Mouse (Mus musculus) naive thymus-derived CD4-positive, alpha-beta T cell, adult 2 months (primary cell): ENCODE results near the gene Stmn1.

ENCODE experiments used
- DNase-seq: peaks from one replicate; pipeline ENCODE4 v3.0.0-alpha.2; 2011; ENCODE audit warnings: low read depth

Gene Stmn1

DNA sequence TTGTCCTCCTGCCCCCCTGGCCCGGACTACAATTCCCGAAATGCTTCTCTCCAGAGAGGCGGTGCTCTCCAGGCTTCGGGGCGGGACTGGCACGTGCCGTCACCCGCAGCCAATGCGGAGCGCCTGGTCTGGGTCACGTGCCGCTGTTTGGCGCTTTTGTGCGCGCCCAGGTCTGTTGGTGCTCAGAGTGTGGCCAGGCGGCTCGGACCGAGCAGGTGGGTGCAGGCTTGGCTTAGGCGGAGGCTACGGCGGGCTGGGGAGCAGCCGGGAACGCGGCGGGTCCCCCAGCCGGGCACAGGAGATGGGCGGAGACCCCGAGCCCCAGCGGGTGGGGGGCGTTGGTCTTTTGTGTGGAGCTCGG, at the start of gene Stmn1:
Gene Stmn1 (plus strand): TSS at position 106 of the 361 bp plus-strand sequence.
- DNase-seq = peak; percentile 90

DNA sequence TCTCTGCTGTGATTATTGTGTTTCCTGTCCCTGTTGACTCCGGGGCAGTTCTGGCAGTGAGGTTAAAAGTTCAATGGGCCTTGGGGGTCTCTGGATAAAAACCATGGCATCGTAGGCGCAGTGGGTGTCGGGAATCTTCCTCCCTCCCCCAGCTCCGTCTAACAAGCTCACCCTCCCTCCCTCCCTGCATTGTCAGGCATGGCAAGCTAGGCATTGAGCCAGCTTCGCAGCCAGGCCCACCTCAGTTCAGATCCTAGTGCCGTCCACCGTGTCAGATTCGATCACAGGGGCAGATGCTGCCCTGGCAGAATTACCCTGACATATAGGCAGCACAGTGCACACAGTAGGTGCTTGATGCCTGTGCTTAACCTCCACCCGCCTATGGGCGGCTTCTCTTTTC, 46.1 kb upstream of the Stmn1 start:
- DNase-seq = no peak

DNA sequence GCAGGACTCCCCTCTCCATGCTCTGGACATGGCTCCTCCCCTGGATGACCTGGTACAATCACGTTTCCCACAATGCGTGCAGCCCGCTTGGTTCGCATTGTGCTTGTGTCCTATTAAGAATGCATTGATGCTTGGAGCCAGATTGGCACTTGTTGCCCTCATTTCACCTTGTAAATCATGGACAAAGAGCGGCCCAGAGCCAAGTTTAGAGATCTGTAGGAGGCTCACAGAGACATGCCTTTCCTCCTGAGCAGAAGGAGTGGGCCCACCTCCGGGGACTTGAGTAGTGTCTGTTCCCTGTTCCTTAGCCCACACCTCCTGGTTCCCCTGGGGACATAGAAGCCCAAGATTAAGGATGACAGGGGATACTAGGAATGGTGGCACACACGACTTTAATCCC, 44.2 kb upstream of the Stmn1 start:
- DNase-seq = no peak

DNA sequence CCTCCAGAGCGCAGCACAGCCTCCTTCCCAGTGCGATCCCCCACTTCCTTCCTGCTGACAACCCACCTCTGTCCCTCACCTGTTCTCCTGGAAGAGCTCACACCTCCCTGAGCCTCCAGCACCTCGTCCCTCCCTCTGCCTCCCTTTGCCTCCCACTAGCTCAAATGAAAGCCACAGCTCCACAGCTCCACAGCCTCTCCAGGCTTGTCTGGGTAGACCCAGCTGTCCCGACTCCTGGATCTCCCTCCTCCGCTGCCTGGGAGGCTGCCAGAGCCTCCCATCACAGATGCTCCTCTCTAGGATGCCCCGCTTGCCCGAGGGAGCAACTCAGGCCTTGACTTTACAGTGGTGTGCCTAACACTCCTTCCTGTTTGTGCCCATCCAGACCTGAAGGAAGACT, 43.0 kb upstream of the Stmn1 start:
- DNase-seq = no peak

DNA sequence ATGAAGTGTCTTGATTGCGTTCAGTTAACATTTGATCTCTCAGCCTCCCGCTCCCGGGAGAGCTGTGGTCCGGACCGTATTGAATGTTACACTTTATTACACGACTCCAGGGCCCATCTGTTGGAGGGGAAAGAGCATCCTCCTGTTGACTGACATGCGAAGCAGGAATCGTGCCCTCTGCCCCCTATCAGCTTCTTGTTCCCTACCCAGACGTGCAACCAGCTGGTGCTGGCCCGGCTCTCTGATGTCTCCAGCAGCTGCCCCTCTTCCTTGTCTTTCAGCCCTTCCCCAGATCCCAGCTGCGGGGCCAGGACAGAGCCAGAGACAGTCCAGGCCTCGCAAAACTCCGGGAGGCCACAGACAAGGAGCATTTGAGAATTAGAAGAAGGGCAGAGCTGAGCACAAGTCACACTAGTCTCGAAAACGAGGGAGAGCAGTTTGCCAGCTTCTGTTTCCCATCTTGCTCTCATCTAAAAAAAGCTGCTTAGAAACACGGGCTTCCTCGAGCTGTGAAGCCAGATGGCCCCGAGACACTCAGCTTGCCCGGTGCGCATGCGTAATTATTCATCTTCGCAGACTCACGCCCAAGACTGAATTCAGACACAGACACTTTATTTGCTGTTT, 37.6 kb upstream of the Stmn1 start:
- no peak for DNase-seq

DNA sequence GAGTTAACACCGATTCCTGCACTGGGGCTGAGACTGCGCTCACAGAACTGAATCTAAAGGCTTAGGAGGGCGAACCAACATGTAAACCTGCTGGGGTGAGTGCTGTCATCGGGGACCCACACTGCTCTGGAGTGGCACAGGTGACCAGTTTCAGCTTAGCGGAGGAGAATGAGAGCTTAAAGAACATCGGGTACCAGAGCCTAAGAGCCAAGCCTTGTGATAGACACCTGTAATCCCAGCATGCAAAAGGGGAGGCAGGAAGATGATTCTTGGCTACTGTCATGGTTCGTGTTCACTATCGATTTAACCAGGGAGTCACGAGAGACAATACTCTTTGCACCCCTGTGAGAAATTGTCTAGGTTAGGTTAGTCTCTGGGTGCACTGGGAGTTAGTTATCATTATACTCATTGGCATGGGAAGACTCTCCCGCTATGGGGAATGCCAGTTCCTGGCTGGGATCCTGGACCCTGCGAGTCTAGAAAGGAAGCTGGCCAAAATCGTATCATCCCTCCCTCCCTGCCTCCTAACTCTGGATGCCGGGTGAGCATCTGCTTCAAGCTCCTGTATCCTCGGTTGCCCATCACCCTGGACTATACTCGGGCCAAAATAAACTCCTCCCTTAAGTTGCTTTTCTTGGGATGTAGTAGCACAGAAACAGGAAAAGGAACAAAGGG, 35.3 kb upstream of the Stmn1 start:
- no peak for DNase-seq

DNA sequence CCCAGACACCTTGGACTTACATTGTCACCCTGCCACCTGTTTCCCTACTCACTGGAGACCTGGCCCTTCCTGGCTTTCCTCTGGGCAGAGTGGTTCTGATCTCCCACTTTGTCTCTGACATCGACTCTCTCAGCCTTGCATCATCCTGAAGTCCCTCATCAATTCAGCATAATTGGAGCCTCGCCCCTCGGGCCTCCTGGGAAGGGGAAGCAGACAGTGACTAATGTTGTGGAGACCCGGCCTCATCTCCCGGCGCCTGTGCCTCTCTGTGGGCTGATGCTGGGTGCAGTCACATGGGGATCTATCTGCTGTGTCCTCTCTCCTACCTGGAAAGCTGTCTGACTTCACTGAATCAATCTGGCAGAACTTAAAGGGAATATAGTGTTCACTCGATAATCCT, 31.9 kb upstream of the Stmn1 start:
- no peak for DNase-seq

DNA sequence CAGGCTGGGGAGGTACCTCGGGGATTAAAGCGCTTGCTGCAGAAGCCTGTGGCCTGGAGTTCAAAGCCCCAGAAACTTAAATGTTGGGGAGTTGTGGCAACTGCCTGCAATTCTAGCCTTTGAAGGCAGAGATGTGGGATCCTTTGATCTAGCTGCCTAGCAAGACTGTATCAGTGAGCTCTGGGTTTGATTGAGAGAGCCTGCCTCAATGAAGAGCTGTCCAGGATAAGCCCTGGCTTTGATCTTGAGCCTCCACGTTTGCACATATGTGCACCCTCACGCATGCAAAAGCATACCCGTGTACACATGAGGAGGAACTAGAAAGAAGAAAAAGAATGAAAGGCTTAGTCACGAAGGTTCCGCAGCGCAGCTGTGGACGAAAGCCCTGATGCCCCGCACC, 31.5 kb upstream of the Stmn1 start:
- DNase-seq = peak; percentile 41

DNA sequence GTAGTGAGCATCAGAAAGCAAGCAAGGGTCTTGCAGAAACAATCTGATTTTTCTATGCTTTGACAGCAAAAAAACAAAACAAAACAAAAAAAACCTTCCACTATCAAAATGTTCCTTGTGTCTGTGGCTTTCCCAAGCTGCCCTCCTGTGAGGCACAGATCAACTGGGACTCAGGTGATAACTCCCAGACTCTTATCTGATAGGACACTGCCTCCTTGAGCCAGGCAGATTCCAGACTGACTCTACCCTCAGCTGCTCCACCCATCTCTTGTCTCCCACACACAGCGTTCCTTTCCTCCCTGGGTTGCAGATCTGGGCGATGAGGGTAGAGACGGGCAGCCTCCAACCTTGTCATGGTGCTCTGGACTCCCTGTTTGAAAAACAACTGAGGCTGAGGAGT, 29.0 kb upstream of the Stmn1 start:
- DNase-seq = no peak

DNA sequence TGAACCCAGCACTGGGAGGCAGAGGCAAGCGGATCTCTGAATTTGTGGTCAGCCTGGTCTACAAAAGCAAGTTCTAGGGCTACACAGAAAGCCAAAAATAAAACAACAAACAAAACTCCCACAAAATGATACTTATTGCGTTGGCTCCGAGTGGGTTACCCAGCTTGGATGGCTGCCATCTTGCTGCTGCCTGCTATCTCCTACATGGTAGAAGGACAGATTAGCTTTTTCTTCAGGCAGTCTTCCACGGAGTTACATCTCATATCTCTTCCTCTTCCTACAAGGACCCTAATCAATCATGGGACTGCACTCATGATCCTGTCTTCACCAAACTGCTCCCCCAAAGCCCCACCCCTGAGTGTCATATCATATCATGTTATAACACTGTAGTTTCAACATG, 28.2 kb upstream of the Stmn1 start:
- DNase-seq = no peak

DNA sequence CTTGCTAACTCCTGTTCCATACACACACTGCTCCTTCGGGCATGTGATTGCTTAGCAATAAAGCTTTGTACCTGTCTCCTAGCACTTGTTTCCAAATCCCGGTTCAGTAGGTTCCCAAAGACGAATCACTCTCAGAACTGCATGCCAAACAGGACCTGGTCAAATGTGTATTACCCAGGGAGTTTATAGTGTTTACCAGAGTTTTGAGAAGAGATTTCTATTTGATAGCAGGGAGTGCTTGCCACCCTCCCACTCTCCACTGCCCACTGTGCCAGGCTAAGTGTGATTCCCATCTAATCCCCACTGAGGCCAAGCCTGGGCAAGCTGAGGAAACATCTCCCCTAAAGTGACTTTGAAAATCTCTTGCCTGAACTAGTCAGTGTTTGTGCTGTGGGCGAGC, 25.9 kb upstream of the Stmn1 start:
- DNase-seq = no peak

DNA sequence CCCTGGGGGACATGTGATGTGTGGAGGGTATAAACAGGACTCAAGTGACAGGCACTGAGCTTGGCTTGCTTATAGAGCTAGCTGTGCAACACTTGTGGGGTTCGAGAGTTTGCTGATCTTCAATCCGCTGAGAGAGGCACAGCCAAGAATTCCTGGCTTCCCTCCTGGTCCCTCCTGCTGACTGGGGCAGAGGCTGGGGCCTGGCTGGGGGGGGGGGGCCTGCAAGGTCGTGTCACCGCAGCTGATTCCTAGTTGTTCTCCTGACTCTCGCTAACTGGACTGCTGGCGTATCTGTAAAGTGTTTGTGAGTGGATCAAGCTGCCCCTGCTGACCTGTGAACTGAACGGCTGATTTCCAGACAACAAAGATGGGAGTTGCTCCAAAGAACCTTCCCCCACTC, 24.5 kb upstream of the Stmn1 start:
- DNase-seq = no peak

DNA sequence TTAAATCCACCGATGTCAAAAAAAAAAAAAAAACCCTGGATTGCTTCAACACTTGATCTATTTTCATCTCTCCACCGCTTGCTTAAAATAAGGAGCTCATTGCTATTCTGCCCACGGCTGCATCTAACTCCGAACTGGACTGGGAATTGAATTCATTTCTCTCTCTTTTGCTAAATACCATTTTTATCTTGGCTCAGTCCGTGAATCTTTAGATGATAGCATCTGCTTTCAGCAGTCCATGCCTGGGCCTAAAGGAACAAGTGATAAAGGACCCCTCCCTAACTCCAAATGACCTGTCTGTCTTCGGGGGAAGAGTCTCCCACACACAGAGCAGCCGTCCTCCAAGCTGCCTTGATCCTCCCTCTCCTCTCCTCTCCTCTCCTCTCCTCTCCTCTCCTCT, 23.2 kb upstream of the Stmn1 start:
- DNase-seq = no peak

DNA sequence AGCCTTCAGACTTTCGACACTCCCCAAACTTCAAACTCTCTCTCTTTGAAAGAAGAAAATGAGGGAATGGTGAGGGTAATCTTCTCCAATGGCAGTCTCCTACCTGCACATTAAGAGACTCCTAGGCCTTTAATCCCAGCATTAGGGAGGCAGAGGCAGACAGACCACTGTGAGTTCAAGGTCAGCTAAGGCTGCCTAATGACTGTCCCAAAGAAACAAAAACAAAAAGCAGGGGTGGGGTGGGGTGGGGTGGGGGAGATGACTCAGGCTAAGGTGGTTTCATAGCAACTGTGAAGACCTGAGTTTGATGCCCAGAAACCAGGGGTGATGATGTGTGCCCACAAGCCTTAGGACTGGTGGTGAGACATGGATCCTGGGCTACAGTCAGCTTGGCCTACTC, 22.6 kb upstream of the Stmn1 start:
- DNase-seq = no peak

DNA sequence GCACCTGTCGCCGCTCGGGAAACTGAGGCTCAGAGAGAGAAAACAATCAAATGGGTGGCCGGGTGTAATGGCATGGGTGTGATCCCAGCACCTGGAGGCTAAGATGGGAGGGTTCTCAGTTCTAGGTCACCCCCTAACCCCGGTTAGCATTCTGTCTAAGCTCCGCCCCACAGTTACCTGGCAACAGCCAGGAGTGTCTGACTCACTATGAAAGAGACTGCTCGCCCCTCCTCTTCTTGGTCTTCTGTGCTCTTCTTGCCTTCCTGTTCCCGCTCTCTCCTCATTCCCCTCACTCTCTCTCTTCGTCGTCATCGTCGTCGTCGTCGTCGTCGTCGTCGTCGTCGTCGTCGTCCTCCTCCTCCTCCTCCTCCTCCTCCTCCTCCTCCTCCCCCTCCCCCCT, 20.2 kb upstream of the Stmn1 start:
- DNase-seq = no peak

DNA sequence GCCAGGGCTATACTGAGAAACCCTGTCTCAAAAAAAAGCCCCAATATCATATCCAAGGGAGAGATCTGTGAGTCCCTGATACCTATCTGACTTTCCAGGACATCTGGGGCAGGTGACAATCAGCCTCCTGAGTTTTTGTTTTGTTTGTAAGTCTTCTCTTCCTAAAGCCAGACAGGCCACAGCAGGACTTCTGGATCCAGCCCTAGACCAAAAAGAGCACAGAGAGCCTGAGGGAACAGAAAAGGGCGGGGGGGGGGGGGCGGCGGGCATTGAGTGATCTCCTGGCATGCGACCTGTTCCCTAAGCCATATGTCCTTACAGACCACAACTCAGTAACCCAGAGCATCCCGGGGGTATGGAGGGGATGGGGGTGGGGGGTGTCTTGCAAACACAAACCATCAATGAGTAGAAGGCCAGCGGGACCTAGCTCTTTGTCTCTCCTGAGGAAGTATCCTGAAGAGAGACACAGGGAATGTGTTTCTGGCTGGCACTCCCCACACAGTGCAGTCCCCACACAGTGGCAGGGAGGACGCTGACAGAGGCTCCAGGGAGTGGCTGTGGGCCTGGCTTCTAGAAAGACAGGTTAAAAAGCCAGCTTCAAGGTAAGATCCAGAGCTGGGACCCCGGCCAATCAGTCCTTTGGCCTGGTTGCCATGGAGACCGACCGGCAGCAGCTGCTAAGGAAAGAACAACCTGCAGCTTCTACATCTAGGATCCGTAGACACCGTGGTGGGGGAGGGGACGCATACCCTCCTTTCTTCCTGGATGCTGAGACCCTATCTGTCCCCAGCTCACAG, 18.3 kb upstream of the Stmn1 start:
- DNase-seq = no peak

DNA sequence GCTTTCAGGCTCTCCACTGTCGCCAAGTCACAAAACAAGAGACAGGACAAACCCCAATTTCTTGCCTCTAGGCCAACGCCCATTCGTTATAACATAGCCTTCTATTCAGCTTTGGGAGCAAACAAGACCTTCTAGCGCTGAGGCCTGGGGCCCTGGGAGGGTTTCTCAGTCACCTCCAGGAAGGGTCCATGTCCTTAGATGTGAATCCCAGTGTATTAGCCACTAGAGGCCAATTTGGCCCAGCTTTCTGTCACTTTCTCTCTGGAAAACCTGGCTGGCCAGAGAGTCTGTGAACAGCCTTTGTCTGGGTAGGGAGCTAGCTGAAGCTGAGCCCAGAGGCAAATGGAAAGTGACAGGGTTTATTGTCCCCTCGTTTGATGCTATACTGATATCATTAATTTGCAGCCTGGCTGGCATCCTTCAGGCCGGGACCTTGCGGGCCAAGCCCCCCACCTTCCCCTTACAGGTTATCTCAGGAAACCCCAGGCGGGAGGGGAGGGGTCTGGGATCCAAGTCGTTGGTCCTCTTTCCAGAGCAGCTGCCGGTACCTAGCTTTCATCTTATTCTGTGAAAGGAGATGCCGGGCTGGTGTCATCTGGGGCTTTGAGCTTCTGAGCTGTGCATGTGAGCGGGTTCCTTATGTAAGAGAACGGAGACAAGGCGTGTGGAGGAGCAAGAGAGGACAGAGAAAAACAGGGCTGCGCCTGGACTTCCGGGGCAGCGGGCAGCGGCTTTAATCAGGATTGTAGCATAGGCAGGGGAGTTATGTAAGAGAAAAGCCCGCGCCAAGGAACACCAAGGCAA, 17.5 kb upstream of the Stmn1 start:
- DNase-seq = no peak

DNA sequence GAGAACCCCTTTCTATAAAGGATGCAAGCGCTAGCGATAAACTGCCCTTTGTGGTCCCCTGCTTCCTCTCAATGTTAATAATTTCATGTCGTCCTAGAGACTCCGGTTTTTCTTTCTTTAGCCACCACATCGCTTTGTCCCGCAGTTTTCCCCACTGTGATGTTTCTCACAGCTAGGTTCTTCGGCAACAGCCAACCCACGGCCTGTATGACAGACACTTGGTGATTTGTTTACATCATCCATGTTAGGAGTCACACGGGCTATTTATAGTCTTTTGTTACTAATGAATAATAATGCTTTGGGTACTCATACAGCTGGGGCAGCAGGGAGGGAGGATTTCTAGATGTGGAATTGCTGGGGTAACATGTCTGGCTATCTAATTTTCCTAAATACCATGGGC, 16.6 kb upstream of the Stmn1 start:
- DNase-seq = no peak

DNA sequence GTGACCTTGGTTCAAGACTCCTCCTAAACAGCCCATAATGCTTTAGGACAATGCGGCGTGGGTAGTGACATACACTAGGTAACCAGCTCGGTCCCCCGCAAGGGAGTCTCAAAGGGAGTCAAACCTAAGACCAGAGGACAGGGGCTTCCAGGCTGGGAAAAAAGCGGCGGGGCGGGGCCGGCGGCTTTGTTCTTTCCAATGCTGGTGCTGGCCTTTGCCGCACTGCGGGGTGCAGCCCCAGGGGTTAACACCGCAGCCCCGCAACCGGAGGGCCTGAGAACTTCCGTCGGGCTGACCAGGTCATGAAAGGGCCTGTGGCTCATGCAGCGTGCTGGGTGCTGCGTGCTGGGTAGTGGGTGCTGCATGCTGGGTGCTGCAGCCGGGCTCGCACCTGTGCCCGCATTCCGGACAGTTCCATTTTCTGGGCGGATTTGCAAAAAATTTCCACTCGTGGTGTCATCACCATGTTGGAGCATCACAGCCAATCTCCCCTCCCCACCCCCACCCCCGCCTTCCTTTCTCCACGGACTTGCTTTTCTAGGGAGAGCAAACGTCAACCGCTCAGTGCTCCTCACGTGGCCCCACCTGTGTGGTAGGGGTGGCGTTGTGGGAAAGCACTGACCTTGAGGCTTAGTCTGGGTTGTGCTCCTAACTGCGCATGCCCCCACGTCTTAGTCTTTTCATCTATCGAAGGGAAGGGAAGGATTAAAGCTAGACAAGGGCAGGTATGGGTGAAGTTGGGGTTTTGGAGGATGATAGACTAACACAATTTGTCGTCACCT, 14.3 kb upstream of the Stmn1 start:
- DNase-seq = no peak

DNA sequence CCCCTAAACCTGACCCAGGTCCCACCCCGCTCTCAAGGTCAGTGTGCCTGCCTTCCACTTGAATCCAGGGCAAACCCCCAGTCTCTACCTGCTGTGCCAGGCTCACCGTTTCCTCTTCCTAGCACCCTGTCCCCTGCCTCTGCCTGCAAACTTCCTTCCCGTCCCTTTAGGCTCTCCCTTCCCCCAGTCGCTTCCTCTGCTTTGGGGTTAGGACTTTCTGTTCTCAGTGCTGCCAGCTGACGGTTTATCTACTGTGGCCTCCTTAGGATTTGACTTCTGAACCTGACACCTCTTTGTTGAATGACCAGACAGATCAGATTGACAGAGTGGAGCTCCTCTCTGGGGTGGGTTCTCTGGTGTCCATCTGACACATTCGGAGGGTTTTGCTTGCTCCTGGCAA, 12.8 kb upstream of the Stmn1 start:
- peak; percentile 53 for DNase-seq

DNA sequence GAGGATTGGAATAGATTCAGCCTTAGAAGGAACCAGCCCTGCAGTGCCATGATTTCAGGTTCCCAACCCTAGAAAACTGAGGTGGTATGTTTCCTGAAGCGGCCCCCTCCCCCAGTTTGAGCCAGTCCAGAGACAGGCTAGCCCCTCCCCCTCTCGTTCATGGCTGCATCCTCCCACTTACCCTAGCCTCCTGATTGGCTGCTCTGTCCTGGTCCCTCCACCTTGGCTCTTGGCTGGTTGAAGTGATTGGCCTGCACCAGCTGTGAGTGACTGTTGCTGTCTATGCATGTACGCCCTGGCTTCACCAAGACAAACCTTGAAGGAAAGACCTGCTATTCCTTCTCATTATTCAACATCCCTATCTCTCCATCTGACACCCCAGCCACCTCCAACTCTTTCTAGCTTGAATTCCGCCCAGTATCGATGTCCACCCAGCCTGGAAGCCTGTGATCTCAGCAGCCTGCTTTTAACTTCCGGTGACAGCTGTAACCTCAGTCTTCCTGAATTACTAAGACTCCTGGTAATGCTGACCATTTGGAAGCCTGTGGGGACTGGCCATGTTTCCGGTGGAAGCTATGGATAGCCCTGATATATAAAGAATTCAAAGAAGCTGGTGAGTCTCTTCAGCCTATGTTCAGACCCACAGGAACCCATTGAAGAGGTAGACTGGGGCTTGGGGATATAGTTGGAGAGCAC, 10.8 kb upstream of the Stmn1 start:
- DNase-seq = no peak
